Mouse (Mus musculus): ENCODE measurements around the gene Wwox. TPM values are rescaled to one million over a fixed set of nuclear protein-coding genes. Genes with fewer than 3 reads are reported as not detected.

Wwox gene
- total RNA-seq, 1 experiment: 12.5 TPM

- no peak for TF ChIP-seq ZNF384 (IDR thresholded peaks at IDR 0.05; ENCODE audit: low read depth, low read length)
- no peak for TF ChIP-seq CHD2 (IDR thresholded peaks at IDR 0.05; ENCODE audit: low read depth, low read length)
- TF ChIP-seq ZC3H11A (IDR thresholded peaks at IDR 0.05; ENCODE audit: borderline replicate concordance, low read depth, low read length): no peak
- TF ChIP-seq HCFC1 (IDR thresholded peaks at IDR 0.05; ENCODE audit: borderline replicate concordance, insufficient read depth, low read length): no peak
- TF ChIP-seq MAFK (IDR thresholded peaks at IDR 0.05; ENCODE audit: insufficient read depth, low read depth, low read length): no peak
- Histone ChIP-seq H3K4me1 (ENCODE audit: control insufficient read depth in 2 of 2, insufficient read depth in 2 of 2, low read length in 2 of 2, poor library complexity in 1 of 2) (peaks cover 0 to 6% of the 10 kb centered on the region in 2 experiments; a peak in 1 of 4 replicates), H3K36me3 (ENCODE audit: control insufficient read depth, insufficient read depth, low read length, poor library complexity, severe bottlenecking) (no peaks in the 10 kb centered on the region), H3K4me3 (ENCODE audit: insufficient read depth in 1 of 2, low read depth in 1 of 2, low read length in 2 of 2, poor library complexity in 1 of 2, severe bottlenecking in 1 of 2) (no peak overlapping the region), H3K9me3 (ENCODE audit: control insufficient read depth, insufficient read depth, low read depth, low read length) (no peaks in the 10 kb centered on the region), H3K27ac (ENCODE audit: insufficient read depth, low read depth, low read length, poor library complexity, severe bottlenecking) (no peak overlapping the region), H3K9ac (ENCODE audit: insufficient read depth, low read depth, low read length, poor library complexity, severe bottlenecking) (no peak overlapping the region)
- in situ Hi-C loops (cut with MboI; ENCODE audit: low sequenced_read_pairs in 2 of 2, unreplicated experiment in 2 of 2): no loop called here
- DNase-seq (ENCODE audit: low read depth, low spot score): peak; percentile 68
Measured at GRCm38 (mm10) chr8:115199204-115199603, 759.7 kb downstream of the Wwox start.

GRCm38 (mm10) chr8:115199616-115200150, 760.2 kb downstream of the Wwox start:
- Histone ChIP-seq H3K36me3 (ENCODE audit: control insufficient read depth, insufficient read depth, low read length, poor library complexity, severe bottlenecking) (no peaks in the 10 kb centered on the region), H3K9ac (ENCODE audit: insufficient read depth, low read depth, low read length, poor library complexity, severe bottlenecking) (no peak overlapping the region), H3K4me3 (ENCODE audit: insufficient read depth in 1 of 2, low read depth in 1 of 2, low read length in 2 of 2, poor library complexity in 1 of 2, severe bottlenecking in 1 of 2) (no peak overlapping the region), H3K4me1 (ENCODE audit: control insufficient read depth in 2 of 2, insufficient read depth in 2 of 2, low read length in 2 of 2, poor library complexity in 1 of 2) (peaks cover 0 to 6% of the 10 kb centered on the region in 2 experiments; a peak in 1 of 4 replicates), H3K9me3 (ENCODE audit: control insufficient read depth, insufficient read depth, low read depth, low read length) (no peaks in the 10 kb centered on the region), H3K27ac (ENCODE audit: insufficient read depth, low read depth, low read length, poor library complexity, severe bottlenecking) (no peak overlapping the region)
- TF ChIP-seq MAFK (IDR thresholded peaks at IDR 0.05; ENCODE audit: insufficient read depth, low read depth, low read length) (no peak), CHD2 (IDR thresholded peaks at IDR 0.05; ENCODE audit: low read depth, low read length) (no peak), HCFC1 (IDR thresholded peaks at IDR 0.05; ENCODE audit: borderline replicate concordance, insufficient read depth, low read length) (no peak), ZC3H11A (IDR thresholded peaks at IDR 0.05; ENCODE audit: borderline replicate concordance, low read depth, low read length) (no peak), ZNF384 (IDR thresholded peaks at IDR 0.05; ENCODE audit: low read depth, low read length) (no peak)
- in situ Hi-C loops (cut with MboI; ENCODE audit: low sequenced_read_pairs in 2 of 2, unreplicated experiment in 2 of 2): no loop called here
- DNase-seq (ENCODE audit: low read depth, low spot score): no peak

DNA sequence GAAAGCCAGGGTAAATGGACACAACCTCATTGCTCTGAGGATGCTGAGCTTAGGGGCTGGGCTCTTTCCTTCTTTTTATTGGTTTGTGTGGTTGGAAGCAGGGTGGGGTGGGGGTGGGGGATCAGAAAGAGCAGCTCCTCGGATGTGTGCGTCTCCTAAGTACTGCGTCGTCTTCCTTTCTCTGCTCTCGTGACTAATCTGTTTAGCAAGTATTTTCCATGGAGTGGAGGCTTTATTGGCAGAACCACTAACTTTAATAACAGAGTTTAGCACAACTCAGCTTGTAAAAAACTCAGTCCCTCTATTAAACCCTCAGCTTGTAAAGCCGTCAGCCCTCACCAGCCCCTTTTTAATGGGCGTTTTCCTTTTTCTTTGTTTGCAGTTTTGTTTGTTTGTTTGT, 762.3 kb downstream of the Wwox start:
- H3K9me3 ChIP-seq (ENCODE audit: control insufficient read depth, insufficient read depth, low read depth, low read length): no peaks in the 10 kb centered on the region
- no peak overlapping the region for H3K27ac ChIP-seq (ENCODE audit: insufficient read depth, low read depth, low read length, poor library complexity, severe bottlenecking)
- TF ChIP-seq ZNF384 (IDR thresholded peaks at IDR 0.05; ENCODE audit: low read depth, low read length): no peak
- TF ChIP-seq MAFK (IDR thresholded peaks at IDR 0.05; ENCODE audit: insufficient read depth, low read depth, low read length): no peak
- no peak for TF ChIP-seq ZC3H11A (IDR thresholded peaks at IDR 0.05; ENCODE audit: borderline replicate concordance, low read depth, low read length)
- no peak for TF ChIP-seq HCFC1 (IDR thresholded peaks at IDR 0.05; ENCODE audit: borderline replicate concordance, insufficient read depth, low read length)
- no peak for TF ChIP-seq CHD2 (IDR thresholded peaks at IDR 0.05; ENCODE audit: low read depth, low read length)
- no peak for DNase-seq (ENCODE audit: low read depth, low spot score)
- no peaks in the 10 kb centered on the region for H3K36me3 ChIP-seq (ENCODE audit: control insufficient read depth, insufficient read depth, low read length, poor library complexity, severe bottlenecking)
- no peak overlapping the region for H3K9ac ChIP-seq (ENCODE audit: insufficient read depth, low read depth, low read length, poor library complexity, severe bottlenecking)
- peaks cover 0 to 6% of the 10 kb centered on the region in 2 experiments; a peak in 1 of 4 replicates for H3K4me1 ChIP-seq (ENCODE audit: control insufficient read depth in 2 of 2, insufficient read depth in 2 of 2, low read length in 2 of 2, poor library complexity in 1 of 2)
- in situ Hi-C loops (cut with MboI; ENCODE audit: low sequenced_read_pairs in 2 of 2, unreplicated experiment in 2 of 2): no loop called here
- H3K4me3 ChIP-seq (ENCODE audit: insufficient read depth in 1 of 2, low read depth in 1 of 2, low read length in 2 of 2, poor library complexity in 1 of 2, severe bottlenecking in 1 of 2): no peak overlapping the region

- TF ChIP-seq ZNF384 (IDR thresholded peaks at IDR 0.05; ENCODE audit: low read depth, low read length) (no peak), MAFK (IDR thresholded peaks at IDR 0.05; ENCODE audit: insufficient read depth, low read depth, low read length) (no peak), ZC3H11A (IDR thresholded peaks at IDR 0.05; ENCODE audit: borderline replicate concordance, low read depth, low read length) (no peak), CHD2 (IDR thresholded peaks at IDR 0.05; ENCODE audit: low read depth, low read length) (no peak), HCFC1 (IDR thresholded peaks at IDR 0.05; ENCODE audit: borderline replicate concordance, insufficient read depth, low read length) (no peak)
- H3K9ac ChIP-seq (ENCODE audit: insufficient read depth, low read depth, low read length, poor library complexity, severe bottlenecking): no peak overlapping the region
- no peaks in the 10 kb centered on the region for H3K36me3 ChIP-seq (ENCODE audit: control insufficient read depth, insufficient read depth, low read length, poor library complexity, severe bottlenecking)
- H3K4me1 ChIP-seq (ENCODE audit: control insufficient read depth in 2 of 2, insufficient read depth in 2 of 2, low read length in 2 of 2, poor library complexity in 1 of 2): no peaks in the 10 kb centered on the region
- in situ Hi-C loops (cut with MboI; ENCODE audit: low sequenced_read_pairs in 2 of 2, unreplicated experiment in 2 of 2): no loop called here
- no peak for DNase-seq (ENCODE audit: low read depth, low spot score)
- no peak overlapping the region for H3K27ac ChIP-seq (ENCODE audit: insufficient read depth, low read depth, low read length, poor library complexity, severe bottlenecking)
- no peak overlapping the region for H3K4me3 ChIP-seq (ENCODE audit: insufficient read depth in 1 of 2, low read depth in 1 of 2, low read length in 2 of 2, poor library complexity in 1 of 2, severe bottlenecking in 1 of 2)
- H3K9me3 ChIP-seq (ENCODE audit: control insufficient read depth, insufficient read depth, low read depth, low read length): no peaks in the 10 kb centered on the region
Measured at GRCm38 (mm10) chr8:115207480-115207879, 768.0 kb downstream of the Wwox start.

All from ES-E14 (cell line).